28 mouse cellular contexts compared by ENCODE assay signal in the genomic region with DNA sequence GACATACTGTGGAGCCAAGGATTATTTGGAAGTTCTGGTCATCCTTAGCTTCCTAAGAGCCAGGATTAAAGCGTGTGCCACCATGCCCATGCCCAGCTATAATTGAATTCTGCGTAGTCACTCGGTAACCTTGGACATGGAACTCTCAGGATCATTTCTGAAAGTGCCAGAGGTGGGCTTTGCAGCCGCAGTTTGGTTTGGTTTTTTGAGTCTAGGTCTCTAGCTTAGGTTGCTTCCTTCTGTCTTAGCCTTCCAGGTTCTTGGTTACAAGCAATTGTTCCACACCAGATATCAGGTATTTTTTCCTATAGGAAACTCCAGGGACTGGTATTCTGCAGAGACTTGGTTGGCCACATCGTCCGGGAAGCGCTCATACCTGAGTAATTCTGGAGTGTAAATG.
"Had no signal": no experiment of that assay in that cellular context is flagged by ENCODE, and none has a peak within 500 bp of the region (broad histone marks: within the 10 kb centered on the region; RNA-seq: fewer than 3 reads in every experiment).

No protein-coding gene starts in this region.

- H3K4me2 ChIP-seq: embryonic facial prominence, embryonic 12.5 days; embryonic facial prominence, embryonic 13.5 days; embryonic facial prominence, embryonic 15.5 days; forebrain, embryonic 12.5 days; forebrain, embryonic 13.5 days; forebrain, embryonic 15.5 days had no signal

- H3K9ac ChIP-seq: embryonic facial prominence, embryonic 12.5 days; embryonic facial prominence, embryonic 13.5 days; embryonic facial prominence, embryonic 15.5 days; forebrain, embryonic 12.5 days; forebrain, embryonic 13.5 days; forebrain, embryonic 15.5 days; forebrain, postnatal 0 days had no signal

- H3K9me3 ChIP-seq: embryonic facial prominence, embryonic 10.5 days; embryonic facial prominence, embryonic 12.5 days; embryonic facial prominence, embryonic 13.5 days; embryonic facial prominence, embryonic 15.5 days; forebrain, embryonic 10.5 days; forebrain, embryonic 12.5 days; forebrain, embryonic 13.5 days; forebrain, embryonic 15.5 days had no signal

- H3K4me3 ChIP-seq: embryonic facial prominence, embryonic 10.5 days; embryonic facial prominence, embryonic 12.5 days; embryonic facial prominence, embryonic 13.5 days; embryonic facial prominence, embryonic 15.5 days; erythroblast, embryonic 14.5 days; forebrain, embryonic 10.5 days; forebrain, embryonic 12.5 days; forebrain, embryonic 13.5 days; forebrain, embryonic 15.5 days; gastrocnemius, adult 2 months; heart, adult 2 months had no signal

- H3K27ac ChIP-seq: embryonic facial prominence, embryonic 10.5 days; embryonic facial prominence, embryonic 12.5 days; embryonic facial prominence, embryonic 13.5 days; embryonic facial prominence, embryonic 15.5 days; forebrain, embryonic 10.5 days; forebrain, embryonic 12.5 days; forebrain, embryonic 13.5 days; forebrain, embryonic 15.5 days; gastrocnemius, adult 2 months; heart, adult 2 months had no signal

- ATAC-seq: forebrain, embryonic 13.5 days; forebrain, embryonic 14.5 days; forebrain, embryonic 15.5 days; forebrain, embryonic 16.5 days; forebrain, postnatal 0 days had no signal

- DNase-seq: cerebellum, adult 2 months; cerebellum, adult 8-10 months; cerebellum, adult 9-10 months; cerebellum, adult 9-11 months; cerebellum, postnatal 10 days; cerebellum, postnatal 14 days; cerebellum, postnatal 25 days; cerebellum, postnatal 36 days; embryo, embryonic 11 days; forebrain, postnatal 0 days; gastrocnemius, adult 2 months; gastrocnemius, postnatal 10 days; gastrocnemius, postnatal 14 days; gastrocnemius, postnatal 25 days; gastrocnemius, postnatal 36 days; heart, adult 18-20 months; heart, adult 2 months had no signal

- H3K27me3 ChIP-seq: embryonic facial prominence, embryonic 12.5 days; embryonic facial prominence, embryonic 13.5 days; embryonic facial prominence, embryonic 15.5 days; forebrain, embryonic 12.5 days; forebrain, embryonic 13.5 days; forebrain, embryonic 15.5 days had no signal

- H3K4me1 ChIP-seq: embryonic facial prominence, embryonic 10.5 days; embryonic facial prominence, embryonic 12.5 days; embryonic facial prominence, embryonic 13.5 days; embryonic facial prominence, embryonic 15.5 days; forebrain, embryonic 10.5 days; forebrain, embryonic 12.5 days; forebrain, embryonic 13.5 days; forebrain, embryonic 15.5 days had no signal
